Mouse (Mus musculus) embryonic fibroblast, embryonic 13.5 days (primary cell): ENCODE results near the gene Adk.

Experiments
- CTCF ChIP-seq: IDR thresholded peaks from 2 replicates; pipeline ENCODE4 v1.5.1; 2011; ENCODE audit warnings: mild to moderate bottlenecking, control low read depth, low read length, moderate library complexity, borderline replicate concordance; ENCODE audit not compliant: insufficient read depth
- POLR2A ChIP-seq: IDR thresholded peaks from 2 replicates; pipeline ENCODE4 v1.6.1; 2011; ENCODE audit warnings: low read depth, mild to moderate bottlenecking, control low read depth, low read length, moderate library complexity

DNA sequence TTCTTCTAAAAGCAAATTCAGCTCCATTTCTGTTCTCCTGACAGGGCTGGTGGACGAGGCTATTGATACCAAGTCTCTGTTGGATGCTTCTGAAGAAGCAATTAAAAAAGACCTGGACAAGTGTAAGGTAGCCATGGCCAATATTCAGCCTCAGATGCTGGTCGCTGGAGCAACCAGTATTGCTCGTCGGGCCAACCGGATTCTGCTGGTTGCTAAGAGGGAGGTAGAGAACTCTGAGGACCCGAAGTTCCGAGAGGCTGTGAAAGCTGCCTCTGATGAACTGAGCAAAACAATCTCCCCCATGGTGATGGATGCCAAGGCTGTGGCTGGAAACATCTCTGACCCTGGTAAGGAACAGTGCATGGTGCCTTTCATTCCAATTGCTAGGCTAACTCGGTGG is 31.9 kb upstream of the Adk start:
- TF ChIP-seq CTCF (no peak), POLR2A (no peak)
